Mouse (Mus musculus): ENCODE measurements at regions not wholly inside any gene's neighbourhood (a gene's known extent, or its start where the extent isn't known, plus 50 kb on each side); places are given as distances from the start of the nearest gene placed in this dataset.

DNA sequence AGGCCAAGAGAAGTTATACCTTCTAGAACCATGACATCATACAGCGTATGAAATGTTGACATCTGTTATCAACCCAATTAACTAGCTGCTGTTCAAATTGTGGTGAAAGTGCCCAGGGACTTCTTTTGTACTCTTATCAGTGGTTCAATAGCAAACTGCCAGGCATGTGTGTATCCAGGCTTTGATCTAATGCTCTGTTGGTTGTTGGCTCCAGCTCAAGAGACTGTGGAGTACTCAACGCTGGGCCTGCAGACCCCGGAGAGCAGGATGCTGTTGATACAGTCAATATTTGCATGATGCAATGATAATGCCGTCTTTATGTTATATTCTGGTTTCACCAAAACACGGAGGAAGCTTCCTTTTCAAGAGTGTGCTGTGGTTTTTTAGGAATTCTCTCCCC, 102.9 kb downstream of the Mbip start:
- no peaks in the 10 kb centered on the region for H3K4me1 ChIP-seq (replicated peaks; ENCODE audit: control insufficient read depth, insufficient read depth, low read length)
- H3K9me3 ChIP-seq (ENCODE audit: control insufficient read depth, low read length): no peaks in the 10 kb centered on the region
- H3K27ac ChIP-seq (ENCODE audit: low read depth): no peak overlapping the region
- no peaks in the 10 kb centered on the region for H3K36me3 ChIP-seq (ENCODE audit: control insufficient read depth, insufficient read depth, low read length)
- no peak overlapping the region for H3K4me3 ChIP-seq (ENCODE audit: low read depth, low read length)
- H3K27me3 ChIP-seq (replicated peaks; ENCODE audit: control insufficient read depth, insufficient read depth, low read length): no peaks in the 10 kb centered on the region
- no peak overlapping the region for H3K9ac ChIP-seq (ENCODE audit: low read length)
- 56% methylated on average over 5 of the region's 5 CpGs for WGBS
- no peak for DNase-seq (ENCODE audit: low spot score)
- H3K4me2 ChIP-seq (ENCODE audit: low read length): no peak overlapping the region
- no peak for ATAC-seq (replicated peaks; ENCODE audit: low FRiP score, low TSS enrichment, low read depth)

DNA sequence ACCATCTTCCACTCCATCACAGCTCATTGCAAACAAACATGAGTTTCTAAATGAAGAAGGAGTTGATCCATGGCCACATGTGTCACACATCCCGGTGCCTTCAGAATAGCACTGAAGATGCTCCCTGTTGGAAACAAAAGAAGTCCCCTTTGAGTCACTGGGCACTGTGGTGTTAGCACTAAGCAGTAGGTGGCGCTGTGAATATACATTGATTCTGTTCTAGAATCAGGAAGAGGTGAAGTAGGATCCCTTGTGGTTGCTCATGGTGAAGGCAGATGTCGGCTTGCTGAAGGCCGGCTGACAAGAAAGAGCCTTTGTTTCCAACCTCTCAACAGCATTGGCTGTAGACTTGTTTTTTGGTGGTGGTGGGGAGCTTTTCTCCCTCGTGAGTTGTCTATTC, 104.0 kb downstream of the Mbip start:
- no peaks in the 10 kb centered on the region for H3K4me1 ChIP-seq (replicated peaks; ENCODE audit: control insufficient read depth, insufficient read depth, low read length)
- no peak for ATAC-seq (replicated peaks; ENCODE audit: low FRiP score, low TSS enrichment, low read depth)
- no peak for DNase-seq (ENCODE audit: low spot score)
- no peak overlapping the region for H3K9ac ChIP-seq (ENCODE audit: low read length)
- no peak overlapping the region for H3K27ac ChIP-seq (ENCODE audit: low read depth)
- no peak overlapping the region for H3K4me3 ChIP-seq (ENCODE audit: low read depth, low read length)
- 33% methylated on average over 5 of the region's 5 CpGs for WGBS
- H3K36me3 ChIP-seq (ENCODE audit: control insufficient read depth, insufficient read depth, low read length): no peaks in the 10 kb centered on the region
- H3K4me2 ChIP-seq (ENCODE audit: low read length): no peak overlapping the region
- no peaks in the 10 kb centered on the region for H3K27me3 ChIP-seq (replicated peaks; ENCODE audit: control insufficient read depth, insufficient read depth, low read length)
- no peaks in the 10 kb centered on the region for H3K9me3 ChIP-seq (ENCODE audit: control insufficient read depth, low read length)

DNA sequence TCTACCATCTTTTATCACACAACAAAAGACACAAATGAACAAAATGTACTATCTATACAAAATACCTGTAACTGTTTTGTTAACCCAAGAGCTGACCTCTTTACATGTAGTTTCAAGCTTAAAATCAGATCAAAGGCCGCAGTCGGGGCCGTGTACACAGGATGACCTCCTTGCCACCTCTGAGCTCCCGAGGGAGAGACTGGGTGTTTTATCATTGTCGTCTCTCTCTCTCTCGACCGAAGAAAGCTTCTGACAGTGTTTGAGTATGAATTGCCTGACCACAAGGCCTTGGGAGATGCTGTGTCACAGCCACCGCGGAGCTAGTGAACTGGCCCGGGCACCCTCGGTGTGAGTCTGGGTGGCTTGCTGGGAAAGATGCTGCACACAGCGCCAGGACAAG, 105.5 kb downstream of the Mbip start:
- Histone ChIP-seq H3K9ac (ENCODE audit: low read length) (no peak overlapping the region), H3K36me3 (ENCODE audit: control insufficient read depth, insufficient read depth, low read length) (no peaks in the 10 kb centered on the region), H3K4me2 (ENCODE audit: low read length) (no peak overlapping the region), H3K4me3 (ENCODE audit: low read depth, low read length) (no peak overlapping the region), H3K27me3 (replicated peaks; ENCODE audit: control insufficient read depth, insufficient read depth, low read length) (no peaks in the 10 kb centered on the region), H3K27ac (ENCODE audit: low read depth) (no peak overlapping the region), H3K9me3 (ENCODE audit: control insufficient read depth, low read length) (no peaks in the 10 kb centered on the region), H3K4me1 (replicated peaks; ENCODE audit: control insufficient read depth, insufficient read depth, low read length) (no peaks in the 10 kb centered on the region)
- WGBS: 41% methylated on average over 12 of the region's 12 CpGs
- no peak for ATAC-seq (replicated peaks; ENCODE audit: low FRiP score, low TSS enrichment, low read depth)
- DNase-seq (ENCODE audit: low spot score): no peak

DNA sequence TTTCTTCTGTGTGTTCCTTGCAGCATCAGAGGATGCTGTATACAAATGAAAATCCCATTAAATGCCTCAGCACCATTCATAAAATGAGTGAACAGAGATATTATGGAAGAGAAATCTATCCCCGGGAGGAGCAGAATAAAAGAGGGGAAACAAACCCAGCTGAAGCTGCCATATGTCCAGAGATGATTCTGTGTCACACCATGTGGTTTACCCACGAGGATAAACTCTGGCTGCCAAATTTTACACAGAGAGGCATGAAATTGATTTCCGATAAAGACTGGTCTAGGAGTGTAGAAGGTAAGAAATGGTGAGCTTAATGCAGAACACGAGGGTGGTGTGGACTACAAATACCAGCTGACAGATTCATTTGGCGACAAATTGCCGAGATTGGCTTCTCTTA, 111.1 kb downstream of the Mbip start:
- WGBS: 75% methylated on average over 6 of the region's 6 CpGs
- Histone ChIP-seq H3K27me3 (replicated peaks; ENCODE audit: control insufficient read depth, insufficient read depth, low read length) (no peaks in the 10 kb centered on the region), H3K27ac (ENCODE audit: low read depth) (no peak overlapping the region), H3K9me3 (ENCODE audit: control insufficient read depth, low read length) (no peaks in the 10 kb centered on the region), H3K9ac (ENCODE audit: low read length) (no peak overlapping the region), H3K4me2 (ENCODE audit: low read length) (no peak overlapping the region), H3K4me1 (replicated peaks; ENCODE audit: control insufficient read depth, insufficient read depth, low read length) (no peaks in the 10 kb centered on the region), H3K36me3 (ENCODE audit: control insufficient read depth, insufficient read depth, low read length) (no peaks in the 10 kb centered on the region), H3K4me3 (ENCODE audit: low read depth, low read length) (no peak overlapping the region)
- no peak for DNase-seq (ENCODE audit: low spot score)
- no peak for ATAC-seq (replicated peaks; ENCODE audit: low FRiP score, low TSS enrichment, low read depth)

DNA sequence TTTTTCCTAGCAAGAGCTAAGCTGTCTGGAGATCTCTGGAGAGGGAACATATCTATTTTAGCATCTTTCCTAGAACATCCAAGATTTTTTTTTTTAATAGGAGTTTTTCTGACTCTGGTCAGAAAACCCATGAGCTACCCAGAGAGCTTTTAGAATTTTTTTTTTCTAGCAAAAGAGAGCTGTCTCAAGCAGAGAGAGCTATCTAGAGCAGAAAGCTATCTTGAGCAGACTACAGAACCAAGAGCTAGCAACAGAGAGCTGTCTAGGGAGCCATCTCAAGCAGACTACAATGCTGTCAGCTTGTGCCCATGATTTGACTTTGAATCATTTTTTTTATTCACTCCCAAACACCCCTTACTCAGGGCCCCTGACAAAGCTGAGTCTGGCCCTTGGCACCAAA, 112.5 kb downstream of the Mbip start:
- ATAC-seq (replicated peaks; ENCODE audit: low FRiP score, low TSS enrichment, low read depth): no peak
- H3K27ac ChIP-seq (ENCODE audit: low read depth): no peak overlapping the region

DNA sequence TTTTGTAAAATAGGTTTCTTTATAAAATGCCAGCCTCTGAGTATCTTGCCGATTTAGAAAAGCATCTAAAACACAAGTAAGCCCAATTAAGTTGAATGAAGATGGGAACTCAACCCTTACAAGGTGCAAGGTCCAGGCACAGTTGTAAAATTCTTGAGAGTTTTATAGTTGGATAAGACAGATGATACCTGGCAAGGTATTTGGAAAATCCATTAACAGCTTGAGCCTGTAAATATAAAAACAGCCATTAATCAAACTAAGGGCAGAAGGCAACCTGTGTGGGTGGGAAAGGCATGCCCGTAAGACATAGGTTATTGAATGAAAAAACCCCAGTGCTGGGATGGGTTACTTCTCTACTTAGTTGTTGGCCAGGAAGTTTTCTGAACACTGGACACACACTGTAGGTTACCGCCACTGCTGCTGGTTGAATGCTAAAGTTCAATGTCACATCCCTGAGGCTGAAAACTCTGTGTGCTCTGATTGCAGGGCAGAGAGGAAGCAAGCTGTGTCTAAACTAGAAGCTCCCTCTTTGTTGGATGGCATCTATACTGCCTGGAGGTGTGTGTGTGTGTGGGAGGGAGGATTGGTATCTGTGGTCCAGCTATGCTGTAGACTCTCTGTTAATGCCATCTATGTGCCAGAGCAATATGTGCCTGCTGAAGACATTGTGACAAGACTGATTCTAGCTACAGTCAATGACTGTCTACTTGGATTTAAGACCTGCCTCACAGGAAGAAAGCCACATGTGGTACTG, 121.4 kb downstream of the Mbip start:
- H3K27ac ChIP-seq (ENCODE audit: low read depth): no peak overlapping the region
- ATAC-seq (replicated peaks; ENCODE audit: low FRiP score, low TSS enrichment, low read depth) (no peak), DNase-seq (ENCODE audit: low spot score) (no peak)
- no peaks in the 10 kb centered on the region for H3K27me3 ChIP-seq (replicated peaks; ENCODE audit: control insufficient read depth, insufficient read depth, low read length)
- H3K4me1 ChIP-seq (replicated peaks; ENCODE audit: control insufficient read depth, insufficient read depth, low read length): no peaks in the 10 kb centered on the region
- H3K9ac ChIP-seq (ENCODE audit: low read length): no peak overlapping the region
- no peaks in the 10 kb centered on the region for H3K9me3 ChIP-seq (ENCODE audit: control insufficient read depth, low read length)
- H3K4me3 ChIP-seq (ENCODE audit: low read depth, low read length): no peak overlapping the region
- H3K4me2 ChIP-seq (ENCODE audit: low read length): no peak overlapping the region
- 68% methylated on average over 3 of the region's 3 CpGs for WGBS
- no peaks in the 10 kb centered on the region for H3K36me3 ChIP-seq (ENCODE audit: control insufficient read depth, insufficient read depth, low read length)

More for the DNA sequence above, 112.5 kb downstream of the Mbip start:
- no peak overlapping the region for H3K4me3 ChIP-seq (ENCODE audit: low read depth, low read length)
- no peak for DNase-seq (ENCODE audit: low spot score)
- no peaks in the 10 kb centered on the region for H3K36me3 ChIP-seq (ENCODE audit: control insufficient read depth, insufficient read depth, low read length)
- no peak overlapping the region for H3K4me2 ChIP-seq (ENCODE audit: low read length)
- no peaks in the 10 kb centered on the region for H3K4me1 ChIP-seq (replicated peaks; ENCODE audit: control insufficient read depth, insufficient read depth, low read length)
- no peaks in the 10 kb centered on the region for H3K9me3 ChIP-seq (ENCODE audit: control insufficient read depth, low read length)
- H3K9ac ChIP-seq (ENCODE audit: low read length): no peak overlapping the region
- H3K27me3 ChIP-seq (replicated peaks; ENCODE audit: control insufficient read depth, insufficient read depth, low read length): no peaks in the 10 kb centered on the region

DNA sequence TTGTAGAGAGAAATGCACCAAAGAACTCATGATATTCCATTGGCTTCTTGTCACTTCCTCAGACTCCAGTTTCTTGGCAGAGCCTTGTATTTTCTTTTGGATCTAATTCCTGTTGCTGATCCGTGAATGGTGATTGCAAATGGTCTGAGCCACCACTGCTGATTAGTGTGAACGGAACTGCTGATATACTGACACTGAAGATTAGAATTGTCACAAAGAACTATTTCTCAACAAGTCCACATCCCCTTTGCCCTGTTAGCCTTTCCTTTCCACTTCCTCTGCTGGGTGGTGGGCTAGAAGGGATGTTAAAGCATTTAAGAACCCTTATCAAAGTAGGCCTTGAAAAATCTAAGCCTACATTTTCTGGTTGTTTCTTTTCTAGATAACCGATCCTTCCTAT, 152.2 kb downstream of the Mbip start:
- ATAC-seq (replicated peaks; ENCODE audit: low FRiP score, low TSS enrichment, low read depth): no peak
- DNase-seq (ENCODE audit: low spot score): no peak
- Histone ChIP-seq H3K36me3 (ENCODE audit: control insufficient read depth, insufficient read depth, low read length) (no peaks in the 10 kb centered on the region), H3K4me3 (ENCODE audit: low read depth, low read length) (no peak overlapping the region), H3K9ac (ENCODE audit: low read length) (no peak overlapping the region), H3K27ac (ENCODE audit: low read depth) (no peak overlapping the region), H3K4me2 (ENCODE audit: low read length) (no peak overlapping the region), H3K4me1 (replicated peaks; ENCODE audit: control insufficient read depth, insufficient read depth, low read length) (no peaks in the 10 kb centered on the region), H3K27me3 (replicated peaks; ENCODE audit: control insufficient read depth, insufficient read depth, low read length) (no peaks in the 10 kb centered on the region), H3K9me3 (ENCODE audit: control insufficient read depth, low read length) (no peaks in the 10 kb centered on the region)
- 69% methylated on average over 3 of the region's 3 CpGs for WGBS

DNA sequence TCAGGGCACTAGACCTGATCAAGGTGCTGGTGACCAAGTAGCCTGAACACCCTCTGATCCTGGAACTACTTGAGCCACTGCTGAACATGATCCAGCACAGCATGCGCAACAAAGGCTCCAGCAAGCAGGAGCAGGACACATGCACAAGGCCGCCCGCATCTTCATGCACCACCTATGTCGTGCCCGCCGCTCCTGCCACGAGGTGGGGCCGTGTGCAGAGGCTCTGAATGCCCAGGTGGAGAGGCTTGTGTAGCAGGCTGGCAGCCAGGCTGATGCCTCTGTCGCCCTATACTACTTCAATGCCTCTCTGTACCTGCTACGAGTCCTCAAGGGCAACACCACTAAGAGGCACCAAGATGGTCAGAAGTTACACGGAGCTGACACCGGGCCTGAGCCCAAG, 156.1 kb downstream of the Mbip start:
- no peaks in the 10 kb centered on the region for H3K27me3 ChIP-seq (replicated peaks; ENCODE audit: control insufficient read depth, insufficient read depth, low read length)
- H3K4me1 ChIP-seq (replicated peaks; ENCODE audit: control insufficient read depth, insufficient read depth, low read length): no peaks in the 10 kb centered on the region
- no peaks in the 10 kb centered on the region for H3K9me3 ChIP-seq (ENCODE audit: control insufficient read depth, low read length)
- DNase-seq (ENCODE audit: low spot score): no peak
- no peak for ATAC-seq (replicated peaks; ENCODE audit: low FRiP score, low TSS enrichment, low read depth)
- no peak overlapping the region for H3K27ac ChIP-seq (ENCODE audit: low read depth)
- no peaks in the 10 kb centered on the region for H3K36me3 ChIP-seq (ENCODE audit: control insufficient read depth, insufficient read depth, low read length)
- H3K9ac ChIP-seq (ENCODE audit: low read length): no peak overlapping the region
- H3K4me2 ChIP-seq (ENCODE audit: low read length): no peak overlapping the region
- no peak overlapping the region for H3K4me3 ChIP-seq (ENCODE audit: low read depth, low read length)
- WGBS: 91% methylated on average over 12 of the region's 12 CpGs

DNA sequence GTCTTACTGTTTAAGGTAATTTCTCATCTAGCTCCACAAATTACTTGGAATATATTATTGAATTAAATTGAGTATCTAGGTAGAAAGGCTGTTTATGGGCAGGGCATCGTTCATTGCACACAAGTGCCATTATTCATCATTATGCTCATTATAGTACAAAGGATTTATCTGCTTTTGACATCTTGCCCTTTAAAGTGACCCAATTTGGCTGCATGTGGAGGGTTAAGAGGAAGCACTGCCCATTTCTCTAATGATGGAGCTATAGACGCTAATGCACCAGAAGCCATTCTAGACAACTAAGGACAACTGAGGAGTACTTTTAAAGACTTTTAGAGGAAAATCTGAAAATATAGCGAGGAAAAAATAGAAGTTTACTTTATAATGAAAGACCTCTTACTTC, 185.0 kb downstream of the Mbip start:
- WGBS: 75% methylated on average over 3 of the region's 3 CpGs
- Histone ChIP-seq H3K4me3 (ENCODE audit: low read depth, low read length) (no peak overlapping the region), H3K4me1 (replicated peaks; ENCODE audit: control insufficient read depth, insufficient read depth, low read length) (no peaks in the 10 kb centered on the region)

More for the DNA sequence above, 185.0 kb downstream of the Mbip start:
- ATAC-seq (replicated peaks; ENCODE audit: low FRiP score, low TSS enrichment, low read depth): no peak
- H3K9me3 ChIP-seq (ENCODE audit: control insufficient read depth, low read length): no peaks in the 10 kb centered on the region
- H3K27me3 ChIP-seq (replicated peaks; ENCODE audit: control insufficient read depth, insufficient read depth, low read length): no peaks in the 10 kb centered on the region
- H3K36me3 ChIP-seq (ENCODE audit: control insufficient read depth, insufficient read depth, low read length): no peaks in the 10 kb centered on the region
- DNase-seq (ENCODE audit: low spot score): no peak
- no peak overlapping the region for H3K4me2 ChIP-seq (ENCODE audit: low read length)
- no peak overlapping the region for H3K27ac ChIP-seq (ENCODE audit: low read depth)
- H3K9ac ChIP-seq (ENCODE audit: low read length): no peak overlapping the region
